Mouse (Mus musculus): ENCODE measurements around the gene Mrps24.

Mrps24 gene

GRCm38 (mm10) chr11:5715630-5716105, at the start of gene Mrps24:
Mrps24 (minus strand) TSS chr11:5715680.
- DNase-seq, result no peak

DNA sequence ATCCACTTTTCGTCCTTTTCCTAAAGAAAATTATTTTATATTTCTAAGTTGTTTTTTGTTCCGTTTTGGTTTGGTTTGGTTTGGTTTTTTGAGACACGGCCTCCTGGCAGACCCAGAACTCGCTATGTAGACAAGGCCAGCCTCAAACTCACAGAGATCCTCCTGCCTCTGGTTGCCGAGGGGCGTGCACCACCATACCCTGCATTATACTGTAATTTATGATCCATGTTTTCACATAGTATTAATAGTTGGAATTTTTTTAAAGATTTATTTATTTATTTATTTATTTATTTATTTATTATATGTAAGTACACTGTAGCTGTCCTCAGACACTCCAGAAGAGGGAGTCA, 47.1 kb upstream of the Mrps24 start:
- no peak for DNase-seq

GRCm38 (mm10) chr11:5761820-5762632, 46.5 kb upstream of the Mrps24 start, which contains the start of gene Urgcp:
Urgcp (minus strand) TSS chr11:5762376.
- DNase-seq, result peak; percentile 95 to 96

DNA sequence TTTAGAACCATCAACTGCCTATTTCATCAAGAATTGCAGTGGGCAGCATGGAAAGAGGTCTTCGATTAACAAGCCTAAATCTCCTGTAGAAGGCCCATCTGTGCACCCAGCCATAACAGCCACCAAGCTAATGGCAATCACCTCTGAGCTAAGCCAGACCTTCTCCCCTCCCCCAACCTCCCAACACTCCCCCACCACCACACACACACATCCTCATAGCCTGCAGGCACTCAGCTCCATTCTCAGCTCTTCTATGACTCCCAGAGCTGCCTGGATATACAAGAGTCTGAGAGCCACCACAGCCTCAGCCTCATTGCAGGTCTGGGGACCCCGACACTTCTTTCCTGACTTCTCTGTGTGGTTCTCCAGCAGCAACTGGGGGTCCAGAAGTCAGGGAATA, 38.3 kb upstream of the Mrps24 start:
- no peak for DNase-seq

DNA sequence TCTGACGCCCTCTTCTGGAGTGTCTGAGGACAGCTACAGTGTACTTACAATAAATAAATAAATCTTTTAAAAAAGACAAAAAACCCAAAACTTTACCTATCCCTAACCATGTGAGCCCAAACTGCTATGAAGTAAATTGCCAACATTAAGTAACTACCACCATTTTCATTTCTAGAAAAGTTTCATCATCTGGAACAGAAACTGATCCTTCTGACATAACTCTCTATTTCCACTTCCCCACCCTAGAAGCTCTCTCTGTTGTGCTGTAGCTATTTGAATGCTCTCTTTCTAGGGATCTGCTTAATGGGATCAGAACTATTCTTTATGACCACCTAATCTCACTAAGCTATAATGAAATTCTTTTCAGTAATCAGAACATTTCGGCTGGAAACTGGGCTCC, 29.5 kb upstream of the Mrps24 start:
- no peak for DNase-seq

DNA sequence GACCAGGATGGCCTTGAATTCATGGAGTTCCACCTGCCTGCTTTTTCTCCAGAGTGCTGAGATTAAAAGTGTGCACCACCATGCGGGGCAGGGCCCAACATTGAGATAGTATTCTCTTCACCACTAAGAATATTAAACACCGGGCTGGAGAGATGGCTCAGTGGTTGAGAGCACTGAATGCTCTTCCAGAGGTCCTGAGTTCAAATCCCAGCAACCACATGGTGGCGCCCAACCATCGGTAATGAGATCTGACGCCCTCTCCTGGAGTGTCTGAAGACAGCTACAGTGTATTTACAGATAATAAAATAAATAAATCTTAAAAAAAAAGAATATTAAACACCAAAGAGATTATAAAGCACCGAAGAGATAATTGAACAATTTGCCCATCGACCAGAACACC, 26.6 kb upstream of the Mrps24 start:
- peak in 1 of 2 experiments; percentile 22 for DNase-seq

DNA sequence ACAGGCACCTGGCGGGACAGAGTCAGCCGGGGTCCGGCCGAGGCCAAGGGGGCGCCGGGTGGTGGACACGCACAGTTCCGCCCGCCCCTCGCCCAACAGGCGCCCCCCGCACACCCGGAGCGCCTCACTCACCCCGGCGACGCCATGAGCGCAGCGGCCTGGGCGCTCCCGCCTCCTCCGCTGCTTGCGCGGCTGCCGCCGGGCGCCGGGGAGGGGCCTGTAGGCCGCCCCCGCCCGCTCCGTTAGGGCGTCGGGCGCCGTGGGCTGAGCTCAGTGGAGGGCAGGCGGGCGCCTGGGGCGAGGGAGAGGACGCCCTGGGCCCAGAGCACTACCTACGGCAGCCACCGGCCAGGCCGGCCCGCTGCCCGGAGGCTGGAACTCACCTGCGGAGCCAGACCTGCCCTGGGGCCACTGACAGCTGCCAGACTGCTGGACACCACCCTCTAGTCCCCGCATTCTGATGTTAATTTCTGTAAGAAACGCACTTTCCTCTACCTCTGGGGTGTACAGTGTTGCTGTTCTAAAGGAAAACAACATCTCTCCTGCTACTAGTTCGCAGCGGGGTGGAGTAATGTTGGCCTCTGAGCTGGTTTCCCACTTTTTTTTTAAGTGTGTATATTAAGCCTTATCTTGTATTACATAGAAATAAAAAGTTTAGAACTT, 25.6 kb upstream of the Mrps24 start:
- peak; percentile 85 to 90 for DNase-seq

DNA sequence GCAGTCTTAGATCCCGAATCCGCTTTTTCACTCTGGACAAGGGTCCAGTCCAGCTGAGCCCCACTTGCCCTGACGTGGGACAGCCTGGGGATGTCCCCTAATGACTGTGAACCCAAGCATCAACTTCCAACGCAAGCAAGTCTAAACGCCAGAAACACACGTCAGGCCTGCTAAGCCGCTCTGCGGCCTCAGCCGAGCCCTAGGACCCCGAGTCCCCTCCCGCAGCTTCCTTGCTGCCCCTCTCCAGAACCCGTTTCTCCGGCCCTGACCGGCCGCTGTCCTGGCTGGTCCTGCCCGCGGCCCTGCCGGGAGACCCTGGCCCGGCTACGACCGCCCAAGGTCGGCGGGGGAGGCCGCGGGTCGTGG, 25.1 kb upstream of the Mrps24 start:
- DNase-seq, result no peak

DNA sequence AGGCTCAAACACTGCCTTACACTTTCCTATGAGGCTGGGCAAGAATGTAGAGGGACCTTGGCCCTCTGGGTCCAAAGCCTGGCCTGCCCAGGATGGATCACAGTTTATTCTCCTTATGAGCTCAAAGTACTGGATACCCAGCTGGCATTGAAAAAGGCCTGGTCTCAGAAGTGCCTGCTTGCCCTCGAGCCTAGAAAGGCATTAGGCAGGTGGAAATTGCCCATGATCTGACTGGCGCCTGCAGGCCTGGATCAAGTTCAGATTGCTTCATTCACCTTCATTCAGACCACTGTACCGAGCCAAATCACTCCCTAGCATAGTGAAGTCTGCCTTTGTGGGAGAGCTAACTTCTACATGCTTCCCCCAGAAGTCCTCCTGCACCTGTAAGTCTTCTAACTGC, 24.4 kb upstream of the Mrps24 start:
- DNase-seq, result no peak

DNA sequence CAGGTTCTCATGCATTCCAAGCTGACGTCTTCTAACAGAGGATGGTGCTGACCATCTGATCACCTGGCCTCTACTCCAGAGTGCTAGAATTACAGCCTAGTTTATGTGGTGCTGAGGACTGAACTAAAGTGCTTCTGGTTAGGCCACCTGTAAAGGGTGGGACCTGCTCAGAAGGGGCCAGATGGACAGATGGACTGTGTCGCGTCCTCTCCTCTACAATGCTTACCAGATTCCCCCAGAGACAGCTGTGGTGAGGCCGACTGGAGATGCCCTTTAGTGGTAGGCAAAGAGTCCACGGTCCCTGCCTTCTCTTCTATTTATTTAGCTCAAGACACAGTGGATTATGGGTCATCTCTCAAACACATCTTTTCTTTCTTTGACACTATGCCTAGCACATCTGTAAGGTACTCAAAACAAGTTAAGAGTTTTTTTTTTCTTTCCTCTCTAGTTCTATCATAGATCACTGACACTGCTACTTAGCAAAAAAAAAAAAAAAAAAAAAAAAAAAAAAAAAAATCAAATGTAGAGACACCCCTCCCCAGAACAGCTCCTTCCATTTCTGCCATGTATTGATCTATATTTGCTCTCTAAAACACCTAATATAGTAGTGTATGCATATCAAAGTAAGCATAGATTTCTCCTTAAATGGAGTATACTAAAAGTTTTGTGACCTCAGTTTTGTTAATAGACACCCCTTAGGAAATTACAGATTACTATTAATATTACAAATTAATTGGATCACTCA, 23.6 kb upstream of the Mrps24 start:
- no peak for DNase-seq

DNA sequence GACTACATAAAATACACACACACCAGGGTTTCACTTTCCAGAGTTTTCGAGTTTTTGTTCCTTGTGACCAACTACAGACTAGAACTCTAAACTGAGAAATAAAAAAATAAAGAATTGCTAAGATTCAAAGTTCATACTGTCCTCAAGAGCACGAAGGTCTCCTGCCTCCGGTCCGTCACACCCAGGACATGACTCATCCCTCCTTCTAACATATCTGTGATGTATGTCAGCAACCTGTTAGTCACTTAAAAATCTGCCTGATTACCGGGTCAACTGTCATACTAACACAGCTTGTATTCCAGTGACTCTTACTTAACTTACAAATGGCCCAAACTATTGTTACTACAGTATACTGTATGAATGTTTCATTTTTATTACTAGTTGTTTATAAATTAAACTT, 21.7 kb upstream of the Mrps24 start:
- DNase-seq, result no peak

GRCm38 (mm10) chr11:5734323-5734722, 18.8 kb upstream of the Mrps24 start:
- DNase-seq, result no peak

GRCm38 (mm10) chr11:5732401-5732800, 16.9 kb upstream of the Mrps24 start:
- no peak for DNase-seq

- no peak for DNase-seq
These were observed 14.1 kb upstream of the Mrps24 start for GRCm38 (mm10) chr11:5729582-5729981.

GRCm38 (mm10) chr11:5718611-5719354, 3.3 kb upstream of the Mrps24 start:
- DNase-seq, result no peak

GRCm38 (mm10) chr11:5716938-5717705, 1.6 kb upstream of the Mrps24 start:
- peak; percentile 42 to 74 for DNase-seq

GRCm38 (mm10) chr11:5716246-5716645, 766 bp upstream of the Mrps24 start:
- peak in 1 of 2 experiments; percentile 33 for DNase-seq

DNA sequence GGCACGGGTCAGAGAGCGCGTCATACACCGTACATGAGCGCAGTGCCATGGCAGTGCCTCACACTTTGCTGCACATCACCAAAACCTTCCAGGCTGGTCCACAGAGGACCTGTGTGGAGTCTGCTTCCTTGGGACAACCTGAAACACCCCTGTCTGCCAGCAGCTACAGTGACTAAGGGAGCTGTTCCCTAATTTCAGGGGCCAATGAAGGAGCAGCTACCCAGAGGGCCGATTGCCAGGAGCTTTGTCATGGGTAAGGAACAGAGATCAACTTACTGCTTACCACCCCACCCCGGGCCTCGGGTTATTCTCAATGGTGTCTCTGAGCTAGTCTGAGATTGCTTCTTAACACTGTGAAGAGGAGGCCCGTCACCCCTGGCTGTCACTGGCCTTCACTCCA, 301 bp downstream of the Mrps24 start:
- no peak for DNase-seq

GRCm38 (mm10) chr11:5707530-5708353, 7.7 kb downstream of the Mrps24 start:
- peak; percentile 94 for DNase-seq

GRCm38 (mm10) chr11:5706874-5707529, 8.5 kb downstream of the Mrps24 start:
- no peak for DNase-seq

DNA sequence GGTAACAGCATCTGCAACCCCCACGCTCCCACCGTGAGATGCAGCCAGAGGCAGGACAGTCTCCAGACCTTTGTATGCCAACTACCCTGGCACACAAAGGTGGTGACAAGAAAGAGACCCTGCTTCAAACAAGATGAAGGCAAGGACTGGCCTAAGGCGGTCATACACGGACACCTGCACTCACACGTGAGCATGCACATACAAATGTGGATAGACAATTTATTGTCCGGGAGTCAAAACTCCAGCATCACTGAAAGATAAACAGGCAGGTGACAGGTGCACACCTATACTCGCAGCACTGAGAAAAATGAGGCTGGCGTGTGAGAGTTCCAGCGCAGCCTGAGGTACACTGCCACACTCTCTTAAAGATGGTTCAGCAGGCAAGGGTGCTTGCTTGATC, 9.5 kb downstream of the Mrps24 start:
- no peak for DNase-seq

All from lung, postnatal 4 days (tissue).